Mouse (Mus musculus): Measurements from ENCODE around the gene Pfn1. TPM values are rescaled to one million over a fixed set of nuclear protein-coding genes. Genes with fewer than 3 reads are reported as not detected.
A peak's percentile ranks its signal among the peaks of the same experiment; 100 is the strongest.

Pfn1 gene
- polyA plus RNA-seq, 1 experiment from 2014 or later = 1,399 TPM

DNA sequence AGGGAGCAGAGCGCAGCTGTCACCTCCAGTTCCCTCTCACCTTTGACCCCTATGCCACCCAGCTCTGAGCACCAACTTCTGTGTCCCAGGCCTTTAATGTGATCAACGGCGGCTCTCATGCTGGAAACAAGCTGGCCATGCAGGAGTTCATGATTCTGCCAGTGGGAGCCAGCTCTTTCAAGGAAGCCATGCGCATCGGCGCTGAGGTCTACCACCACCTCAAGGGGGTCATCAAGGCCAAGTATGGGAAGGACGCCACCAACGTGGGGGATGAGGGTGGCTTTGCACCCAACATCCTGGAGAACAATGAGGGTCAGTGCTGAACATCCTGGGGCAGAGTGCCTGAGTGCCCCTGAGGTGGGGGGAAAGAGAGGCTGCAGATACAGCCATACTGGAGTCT lies 6.1 kb upstream of the Pfn1 start:
- Histone ChIP-seq H3K4me3 (ENCODE audit: low read depth, low read length) (no peak overlapping the region), H3K36me3 (ENCODE audit: control insufficient read depth, insufficient read depth, low read length) (peaks cover 14% of the 10 kb centered on the region; the same call in 1 of the 2 replicates), H3K9me3 (ENCODE audit: control insufficient read depth, low read length) (no peaks in the 10 kb centered on the region), H3K4me2 (ENCODE audit: low read depth) (no peak overlapping the region), H3K4me1 (ENCODE audit: control insufficient read depth, insufficient read depth, low read length) (peaks cover 9% of the 10 kb centered on the region), H3K9ac (ENCODE audit: low read length) (no peak overlapping the region), H3K27ac (ENCODE audit: low read depth, low read length) (no peak overlapping the region), H3K27me3 (ENCODE audit: control insufficient read depth, insufficient read depth, low read length) (no peaks in the 10 kb centered on the region)
- 85% methylated on average over 8 of the region's 8 CpGs for WGBS
- DNase-seq (ENCODE audit: low spot score) = no peak
- ATAC-seq (ENCODE audit: insufficient read depth, low FRiP score, low TSS enrichment) = no peak

DNA sequence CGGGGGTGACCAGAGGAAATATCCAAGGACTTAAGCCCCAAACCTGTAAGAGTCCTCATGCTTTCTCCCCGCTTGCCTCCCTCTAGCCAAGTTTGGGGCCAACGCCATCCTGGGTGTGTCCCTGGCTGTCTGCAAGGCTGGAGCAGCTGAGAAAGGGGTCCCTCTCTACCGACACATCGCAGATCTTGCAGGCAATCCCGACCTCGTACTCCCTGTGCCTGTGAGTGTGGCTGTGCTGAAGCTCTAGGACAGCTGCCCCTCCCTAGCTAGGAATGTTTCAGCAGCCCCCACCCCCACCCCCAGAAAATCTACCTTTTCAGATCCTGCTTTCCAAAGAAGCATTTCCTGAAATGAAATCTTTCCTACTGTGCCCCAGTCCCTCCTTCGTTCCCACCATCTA lies 4.5 kb upstream of the Pfn1 start:
- H3K4me3 ChIP-seq (ENCODE audit: low read depth, low read length) = no peak overlapping the region
- ATAC-seq (ENCODE audit: insufficient read depth, low FRiP score, low TSS enrichment) (no peak), DNase-seq (ENCODE audit: low spot score) (no peak)
- peaks cover 9% of the 10 kb centered on the region for H3K4me1 ChIP-seq (ENCODE audit: control insufficient read depth, insufficient read depth, low read length)
- 81% methylated on average over 8 of the region's 8 CpGs for whole genome bisulfite sequencing
- no peak overlapping the region for H3K9ac ChIP-seq (ENCODE audit: low read length)
- H3K9me3 ChIP-seq (ENCODE audit: control insufficient read depth, low read length) = no peaks in the 10 kb centered on the region
- H3K36me3 ChIP-seq (ENCODE audit: control insufficient read depth, insufficient read depth, low read length) = peaks cover 6% of the 10 kb centered on the region; the same call in 1 of the 2 replicates
- H3K4me2 ChIP-seq (ENCODE audit: low read depth) = no peak overlapping the region
- no peak overlapping the region for H3K27ac ChIP-seq (ENCODE audit: low read depth, low read length)
- H3K27me3 ChIP-seq (ENCODE audit: control insufficient read depth, insufficient read depth, low read length) = no peaks in the 10 kb centered on the region

DNA sequence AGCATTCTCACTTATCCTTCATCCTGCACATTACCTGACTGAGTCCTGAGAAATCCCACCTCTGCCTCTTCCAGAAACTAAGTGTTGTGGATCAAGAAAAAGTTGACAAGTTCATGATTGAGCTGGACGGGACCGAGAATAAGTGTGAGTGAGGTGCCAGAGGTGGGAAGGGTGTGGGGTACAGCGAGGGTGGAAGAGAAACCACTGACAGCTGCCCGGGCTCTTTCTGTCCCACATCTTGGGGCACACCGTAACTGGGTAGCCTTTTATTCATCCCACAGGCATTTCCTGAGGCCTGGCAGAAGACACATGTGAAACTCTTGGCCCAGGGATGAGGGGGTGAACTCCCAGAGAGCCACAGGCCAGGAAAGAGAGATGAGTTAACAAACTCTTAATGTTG lies 4.1 kb upstream of the Pfn1 start:
- H3K4me2 ChIP-seq (ENCODE audit: low read depth) = no peak overlapping the region
- H3K4me3 ChIP-seq (ENCODE audit: low read depth, low read length) = no peak overlapping the region
- H3K4me1 ChIP-seq (ENCODE audit: control insufficient read depth, insufficient read depth, low read length) = peaks cover 9% of the 10 kb centered on the region
- H3K27me3 ChIP-seq (ENCODE audit: control insufficient read depth, insufficient read depth, low read length) = no peaks in the 10 kb centered on the region
- no peak for ATAC-seq (ENCODE audit: insufficient read depth, low FRiP score, low TSS enrichment)
- peaks cover 6% of the 10 kb centered on the region; the same call in 1 of the 2 replicates for H3K36me3 ChIP-seq (ENCODE audit: control insufficient read depth, insufficient read depth, low read length)
- H3K27ac ChIP-seq (ENCODE audit: low read depth, low read length) = no peak overlapping the region
- DNase-seq (ENCODE audit: low spot score) = no peak
- no peak overlapping the region for H3K9ac ChIP-seq (ENCODE audit: low read length)
- H3K9me3 ChIP-seq (ENCODE audit: control insufficient read depth, low read length) = no peaks in the 10 kb centered on the region
- 88% methylated on average over 5 of the region's 5 CpGs for WGBS

DNA sequence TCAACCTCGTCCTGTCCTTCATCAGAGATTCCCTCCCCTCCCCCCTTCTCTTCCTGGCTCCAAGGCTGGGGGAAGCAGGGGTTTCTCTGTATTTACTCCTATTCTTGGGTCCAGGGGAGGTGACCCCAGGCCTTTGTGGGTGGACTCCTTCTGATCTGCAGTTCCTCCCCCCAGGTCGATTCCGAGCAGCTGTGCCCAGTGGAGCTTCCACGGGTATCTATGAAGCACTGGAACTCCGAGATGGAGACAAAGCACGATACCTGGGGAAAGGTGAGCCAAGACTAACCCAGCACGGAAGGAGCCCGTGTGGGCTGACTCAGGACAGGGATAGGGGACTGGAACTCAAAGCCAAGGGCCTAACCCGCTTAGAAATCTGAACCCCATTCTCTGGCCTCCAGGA lies 3.5 kb upstream of the Pfn1 start:
- Histone ChIP-seq H3K4me2 (ENCODE audit: low read depth) (no peak overlapping the region), H3K4me1 (ENCODE audit: control insufficient read depth, insufficient read depth, low read length) (peaks cover 10% of the 10 kb centered on the region), H3K27me3 (ENCODE audit: control insufficient read depth, insufficient read depth, low read length) (no peaks in the 10 kb centered on the region), H3K27ac (ENCODE audit: low read depth, low read length) (no peak overlapping the region), H3K4me3 (ENCODE audit: low read depth, low read length) (no peak overlapping the region), H3K9me3 (ENCODE audit: control insufficient read depth, low read length) (no peaks in the 10 kb centered on the region), H3K36me3 (ENCODE audit: control insufficient read depth, insufficient read depth, low read length) (0 out of 2 replicates have a peak, but pooled peaks cover 6% of the 10 kb centered on the region), H3K9ac (ENCODE audit: low read length) (no peak overlapping the region)
- DNase-seq (ENCODE audit: low spot score) (no peak), ATAC-seq (ENCODE audit: insufficient read depth, low FRiP score, low TSS enrichment) (no peak)
- WGBS = 55% methylated on average over 9 of the region's 9 CpGs

DNA sequence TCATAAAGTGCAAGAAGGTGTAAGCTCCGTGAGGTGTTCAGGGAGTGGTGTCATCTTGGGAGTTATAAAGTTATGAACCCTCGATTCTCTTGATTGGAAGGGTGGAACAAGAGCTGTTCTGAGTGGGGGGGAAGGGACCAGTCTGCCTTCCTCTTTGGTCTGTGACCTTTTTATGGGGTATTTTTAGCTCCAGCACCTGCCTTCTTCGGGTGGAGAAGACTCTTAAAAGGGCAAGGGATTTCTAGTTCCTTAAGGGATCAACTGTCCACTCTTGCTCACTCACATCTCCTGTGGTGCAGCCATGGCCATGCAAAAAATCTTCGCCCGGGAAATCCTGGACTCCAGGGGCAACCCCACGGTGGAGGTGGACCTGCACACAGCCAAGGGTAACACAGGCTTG lies 3.1 kb upstream of the Pfn1 start:
- no peaks in the 10 kb centered on the region for H3K9me3 ChIP-seq (ENCODE audit: control insufficient read depth, low read length)
- no peak overlapping the region for H3K27ac ChIP-seq (ENCODE audit: low read depth, low read length)
- H3K4me3 ChIP-seq (ENCODE audit: low read depth, low read length) = no peak overlapping the region
- H3K9ac ChIP-seq (ENCODE audit: low read length) = no peak overlapping the region
- H3K4me1 ChIP-seq (ENCODE audit: control insufficient read depth, insufficient read depth, low read length) = peaks cover 14% of the 10 kb centered on the region
- ATAC-seq (ENCODE audit: insufficient read depth, low FRiP score, low TSS enrichment) = no peak
- H3K27me3 ChIP-seq (ENCODE audit: control insufficient read depth, insufficient read depth, low read length) = no peaks in the 10 kb centered on the region
- DNase-seq (ENCODE audit: low spot score) = no peak
- 51% methylated on average over 6 of the region's 6 CpGs for WGBS
- peak overlapping the region; percentile 24 for H3K4me2 ChIP-seq (ENCODE audit: low read depth)
- H3K36me3 ChIP-seq (ENCODE audit: control insufficient read depth, insufficient read depth, low read length) = peaks cover 2% of the 10 kb centered on the region; the same call in 1 of the 2 replicates

DNA sequence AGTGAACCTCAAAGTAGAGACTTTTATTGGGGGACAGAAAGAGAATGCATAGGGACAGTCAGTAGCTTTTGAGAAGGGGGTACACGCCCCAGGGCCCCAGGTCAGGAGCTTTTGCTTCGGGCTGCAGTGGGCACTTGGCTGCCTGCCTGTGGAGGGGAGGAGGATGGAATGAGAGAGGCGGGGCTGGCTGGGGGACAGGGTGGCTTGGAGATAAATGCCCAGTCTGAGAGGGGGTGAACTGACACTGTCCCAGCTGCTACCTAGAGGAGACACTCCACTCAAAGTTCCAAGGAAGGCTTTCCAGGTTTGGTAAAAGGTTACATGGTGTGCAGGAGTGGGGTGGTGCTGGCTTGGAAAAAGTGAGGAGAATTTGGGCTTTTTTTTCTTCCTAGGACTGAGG lies 2.5 kb upstream of the Pfn1 start, which contains the start of gene Eno3:
Eno3 (plus strand) TSS at position 239 of the 400 bp plus-strand sequence.
- no peak for DNase-seq (ENCODE audit: low spot score)
- peak within 1 kb of the TSS; percentile 100 for H3K4me3 ChIP-seq (ENCODE audit: low read depth, low read length)
- peak within 1 kb of the TSS; percentile 98 for H3K9ac ChIP-seq (ENCODE audit: low read length)
- no peaks in the 10 kb centered on the region for H3K9me3 ChIP-seq (ENCODE audit: control insufficient read depth, low read length)
- 3% methylated on average over 3 of the region's 3 CpGs for WGBS
- peaks cover 3% of the 10 kb centered on the region; the same call in 1 of the 2 replicates for H3K36me3 ChIP-seq (ENCODE audit: control insufficient read depth, insufficient read depth, low read length)
- no peak for ATAC-seq (ENCODE audit: insufficient read depth, low FRiP score, low TSS enrichment)
- peak within 1 kb of the TSS; percentile 86 for H3K4me2 ChIP-seq (ENCODE audit: low read depth)
- peaks cover 19% of the 10 kb centered on the region for H3K4me1 ChIP-seq (ENCODE audit: control insufficient read depth, insufficient read depth, low read length)
- no peaks in the 10 kb centered on the region for H3K27me3 ChIP-seq (ENCODE audit: control insufficient read depth, insufficient read depth, low read length)
- peak within 1 kb of the TSS; percentile 97 for H3K27ac ChIP-seq (ENCODE audit: low read depth, low read length)

DNA sequence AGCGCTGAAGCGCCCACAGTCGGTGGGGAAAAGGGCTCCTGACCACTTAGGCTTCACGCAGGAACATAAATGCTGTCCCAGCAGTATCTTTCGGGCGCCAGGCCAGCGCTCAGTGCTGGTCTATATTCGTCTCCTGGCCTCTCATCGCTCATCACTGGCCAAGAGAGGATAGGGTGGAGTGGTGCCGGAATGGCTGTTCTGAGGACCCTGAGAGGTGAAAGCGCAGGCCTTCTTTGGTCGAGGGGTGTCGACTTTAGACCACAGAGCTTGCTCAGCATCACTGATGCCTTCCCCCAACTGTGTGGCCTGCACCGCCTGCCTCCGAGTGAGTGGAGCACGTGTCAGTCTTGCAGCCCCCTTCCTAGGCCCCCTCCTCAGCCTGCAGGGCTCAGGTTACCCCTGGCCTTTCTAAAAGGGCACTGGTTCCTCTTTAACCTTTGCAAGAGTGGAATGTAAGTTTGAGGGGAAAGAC lies 2.0 kb upstream of the Pfn1 start:
- peak overlapping the region; percentile 97 for H3K27ac ChIP-seq (ENCODE audit: low read depth, low read length)
- no peaks in the 10 kb centered on the region for H3K9me3 ChIP-seq (ENCODE audit: control insufficient read depth, low read length)
- H3K9ac ChIP-seq (ENCODE audit: low read length) = peak overlapping the region; percentile 98
- ATAC-seq (ENCODE audit: insufficient read depth, low FRiP score, low TSS enrichment) (no peak), DNase-seq (ENCODE audit: low spot score) (peak; percentile 44)
- peaks cover 3% of the 10 kb centered on the region; the same call in 1 of the 2 replicates for H3K36me3 ChIP-seq (ENCODE audit: control insufficient read depth, insufficient read depth, low read length)
- peaks cover 19% of the 10 kb centered on the region for H3K4me1 ChIP-seq (ENCODE audit: control insufficient read depth, insufficient read depth, low read length)
- WGBS = 3% methylated on average over 16 of the region's 16 CpGs
- H3K4me3 ChIP-seq (ENCODE audit: low read depth, low read length) = peak overlapping the region; percentile 100
- no peaks in the 10 kb centered on the region for H3K27me3 ChIP-seq (ENCODE audit: control insufficient read depth, insufficient read depth, low read length)
- H3K4me2 ChIP-seq (ENCODE audit: low read depth) = peak overlapping the region; percentile 86

DNA sequence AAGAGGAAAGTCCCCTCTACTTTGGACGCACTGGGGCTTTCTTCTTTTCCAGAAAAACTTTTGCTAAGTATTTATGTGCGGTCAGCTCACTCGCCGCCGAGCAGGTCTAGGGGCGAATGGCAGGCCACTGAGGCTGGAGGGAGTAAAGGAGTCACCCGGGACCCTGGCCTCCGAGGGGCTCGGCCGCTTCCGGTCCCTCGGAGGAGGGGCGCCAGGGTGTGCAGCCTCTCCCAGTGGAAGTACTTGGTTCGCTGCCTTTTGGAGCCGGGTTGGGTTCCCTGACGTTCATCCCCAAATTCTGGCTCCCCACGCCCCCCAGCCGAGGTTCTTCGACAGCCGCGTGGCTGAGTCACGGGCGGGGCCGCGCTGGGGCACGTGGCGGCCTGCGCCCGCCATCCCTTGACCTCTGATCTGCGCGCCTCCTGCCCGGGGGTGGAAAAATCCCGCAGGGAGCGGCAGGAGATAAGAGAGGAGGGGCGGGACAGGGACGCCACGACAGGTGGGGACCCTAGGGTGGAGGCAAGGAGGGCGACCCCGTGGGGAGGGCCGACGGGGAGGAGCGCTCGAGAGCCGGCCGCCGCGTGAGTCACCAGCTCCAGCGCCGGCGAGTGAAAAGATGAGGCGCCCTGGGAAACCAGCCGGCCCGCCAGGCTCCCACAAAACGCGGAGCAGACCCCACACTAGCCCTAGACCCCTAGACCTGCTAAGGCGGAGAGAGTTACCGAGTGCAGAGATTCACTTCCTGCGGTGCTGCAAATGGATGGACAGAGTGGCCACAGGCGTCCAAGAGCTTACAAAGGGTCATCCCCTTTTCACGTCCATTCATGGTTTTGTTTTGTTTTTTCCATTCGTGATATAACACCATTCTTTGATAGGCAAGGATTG lies 1.4 kb upstream of the Pfn1 start:
- peaks cover 5% of the 10 kb centered on the region; the same call in 1 of the 2 replicates for H3K36me3 ChIP-seq (ENCODE audit: control insufficient read depth, insufficient read depth, low read length)
- peak overlapping the region; percentile 86 for H3K4me2 ChIP-seq (ENCODE audit: low read depth)
- peak overlapping the region; percentile 97 for H3K27ac ChIP-seq (ENCODE audit: low read depth, low read length)
- H3K9me3 ChIP-seq (ENCODE audit: control insufficient read depth, low read length) = no peaks in the 10 kb centered on the region
- WGBS = under 1% methylated on average over 60 of the region's 61 CpGs
- H3K4me3 ChIP-seq (ENCODE audit: low read depth, low read length) = peak overlapping the region; percentile 100
- H3K27me3 ChIP-seq (ENCODE audit: control insufficient read depth, insufficient read depth, low read length) = no peaks in the 10 kb centered on the region
- ATAC-seq (ENCODE audit: insufficient read depth, low FRiP score, low TSS enrichment) (peak; percentile 49; the same call in 1 of the 2 replicates), DNase-seq (ENCODE audit: low spot score) (peak; percentile 68)
- H3K9ac ChIP-seq (ENCODE audit: low read length) = peak overlapping the region; percentile 98
- peaks cover 21% of the 10 kb centered on the region for H3K4me1 ChIP-seq (ENCODE audit: control insufficient read depth, insufficient read depth, low read length)

All from neural tube, embryonic 11.5 days (tissue).